Mouse (Mus musculus): Measurements from ENCODE around the gene Birc6. TPM values are rescaled to one million over a fixed set of nuclear protein-coding genes. Genes with fewer than 3 reads are reported as not detected.
A peak's percentile ranks its signal among the peaks of the same experiment; 100 is the strongest.
"Not testable (repeated sequence)": the region's sequence is repeated elsewhere in the genome, so short reads cannot be mapped to it uniquely, and the experiment has no call there.

Birc6 gene
- total RNA-seq, 2 experiments from 2014 or later, result 122 to 191 TPM

DNA sequence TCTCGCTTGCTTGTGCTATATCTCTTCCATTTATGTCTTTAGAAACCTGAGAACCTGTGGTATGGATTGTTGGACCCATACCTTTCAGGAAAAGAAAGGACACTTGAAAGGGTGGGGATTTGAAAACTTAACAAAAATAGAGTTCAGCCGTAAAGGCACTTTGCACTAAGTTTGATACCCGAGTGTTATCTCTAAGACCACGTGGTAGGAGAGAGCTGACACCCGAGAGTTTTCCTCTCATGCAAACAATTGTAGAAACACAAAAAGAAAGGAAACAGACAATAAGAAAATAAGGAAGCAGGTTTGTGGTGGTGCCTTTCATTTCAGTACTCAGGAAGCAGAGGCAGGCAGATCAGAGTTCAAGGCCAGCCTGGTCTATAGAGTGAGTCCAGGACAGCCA lies 26.0 kb downstream of the Birc6 start:
- ATAC-seq (replicated peaks; ENCODE audit: poor library complexity, severe bottlenecking), result no peak

DNA sequence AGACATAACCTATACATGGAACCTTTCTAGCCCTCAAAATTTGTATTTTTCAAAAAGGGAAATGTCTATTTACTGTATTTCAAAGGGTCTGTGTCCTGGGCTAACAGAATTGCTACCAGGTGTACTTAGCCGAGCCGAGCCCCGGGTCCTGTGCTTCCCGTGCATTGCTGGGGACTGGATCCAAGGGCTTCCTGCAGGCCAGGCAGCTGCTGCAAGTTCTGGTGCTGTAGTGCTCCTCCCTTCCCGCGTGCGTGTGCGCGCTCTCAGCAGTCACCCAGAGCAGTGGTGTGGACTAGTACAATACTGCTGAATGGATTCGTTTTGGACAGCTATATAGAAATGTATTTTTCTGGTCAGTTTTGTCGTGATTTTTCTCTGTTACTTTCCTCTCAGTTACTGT lies 31.8 kb downstream of the Birc6 start:
- ATAC-seq (replicated peaks; ENCODE audit: poor library complexity, severe bottlenecking), result no peak

DNA sequence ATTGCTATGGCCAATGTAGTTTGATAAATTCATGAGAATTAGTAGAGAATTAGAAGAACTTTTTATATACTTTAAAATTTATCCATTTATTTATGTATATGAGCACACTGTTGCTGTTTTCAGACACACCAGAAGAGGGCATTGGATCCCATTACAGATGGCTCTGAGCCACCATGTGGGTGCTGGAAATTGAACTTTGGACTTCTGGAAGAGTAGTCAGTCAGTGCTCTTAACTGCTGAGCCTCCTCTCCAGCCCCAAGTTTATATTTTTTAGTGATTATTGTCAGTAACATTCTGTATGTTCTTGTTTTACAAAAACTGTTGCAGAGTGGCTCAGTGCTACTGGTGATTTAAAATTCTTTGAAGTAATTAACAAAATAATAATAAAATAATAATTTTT lies 36.1 kb downstream of the Birc6 start:
- no peak for ATAC-seq (replicated peaks; ENCODE audit: poor library complexity, severe bottlenecking)

DNA sequence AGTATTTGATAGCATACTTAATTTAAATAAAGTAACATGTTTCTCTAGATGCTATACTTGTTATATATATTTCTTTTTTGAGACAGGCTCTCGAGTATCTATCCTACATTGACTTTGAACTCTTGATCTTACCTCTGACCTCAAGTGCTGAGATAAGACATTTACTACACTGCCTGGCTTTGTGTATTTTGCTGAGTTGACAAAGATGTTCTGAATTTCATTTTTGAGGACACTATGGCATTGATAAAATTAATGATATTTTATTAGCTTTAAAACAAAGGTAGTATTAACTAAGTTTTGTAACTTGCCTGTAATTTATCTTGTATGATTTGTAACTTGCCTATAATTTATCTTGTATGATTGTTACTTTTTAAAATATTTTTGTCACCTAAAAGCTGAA lies 41.1 kb downstream of the Birc6 start:
- no peak for ATAC-seq (replicated peaks; ENCODE audit: poor library complexity, severe bottlenecking)

DNA sequence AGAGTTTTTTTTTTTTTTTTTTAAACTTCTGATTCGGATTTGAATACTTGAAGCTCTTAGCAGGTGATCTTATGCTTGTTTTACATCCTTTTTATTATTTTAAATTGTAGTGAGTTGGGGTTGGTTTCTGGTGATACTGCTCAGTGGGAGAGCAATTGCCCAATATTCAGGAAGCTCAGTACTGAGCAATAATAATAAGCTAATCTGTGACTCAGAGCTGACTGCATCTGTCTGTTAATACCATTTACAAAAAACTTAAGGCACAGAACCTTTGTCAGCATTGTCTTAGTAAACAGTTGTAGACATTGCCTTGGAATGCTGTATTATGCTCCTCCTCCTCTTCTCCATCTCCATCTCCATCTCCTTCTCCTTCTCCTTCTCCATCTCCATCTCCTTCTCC lies 42.5 kb downstream of the Birc6 start:
- peak; percentile 68 for ATAC-seq (replicated peaks; ENCODE audit: poor library complexity, severe bottlenecking)

DNA sequence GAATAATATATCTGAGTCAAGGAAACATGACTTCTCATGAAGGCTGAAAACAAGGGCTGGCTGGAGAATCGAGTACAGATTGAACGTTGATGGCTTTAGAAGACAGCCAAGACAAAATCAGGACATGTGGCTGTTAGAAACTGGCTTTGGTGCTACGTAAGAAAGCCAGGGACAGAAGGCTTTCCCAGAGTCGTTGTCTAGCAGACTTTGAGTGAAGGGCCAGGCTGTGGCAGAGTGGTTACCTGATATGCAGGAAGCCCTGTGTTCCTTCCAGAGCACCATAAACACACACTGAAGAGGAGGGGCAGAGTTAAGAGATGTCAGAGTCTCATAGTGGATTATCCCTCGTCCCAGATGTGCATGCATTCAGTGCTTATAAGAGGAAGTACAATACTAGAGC lies 49.1 kb downstream of the Birc6 start:
- no peak for ATAC-seq (replicated peaks; ENCODE audit: poor library complexity, severe bottlenecking)

DNA sequence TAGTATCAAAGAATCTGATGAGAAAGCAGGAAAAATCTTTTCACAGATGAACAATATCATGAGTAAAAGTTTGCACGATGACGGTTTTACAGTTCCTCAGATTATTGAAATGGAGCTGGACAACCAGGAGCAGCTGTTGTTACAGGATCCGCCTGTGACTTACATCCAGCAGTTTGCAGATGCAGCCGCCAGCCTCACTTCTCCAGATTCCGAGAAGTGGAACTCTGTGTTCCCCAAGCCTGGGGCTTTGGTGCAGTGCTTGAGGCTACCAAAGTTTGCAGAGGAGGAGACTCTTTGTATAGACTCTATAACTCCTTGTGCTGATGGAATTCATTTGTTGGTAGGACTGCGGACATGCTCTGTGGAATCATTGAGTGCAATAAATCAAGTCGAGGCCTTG lies 51.5 kb downstream of the Birc6 start:
- ATAC-seq (replicated peaks; ENCODE audit: poor library complexity, severe bottlenecking), result no peak

DNA sequence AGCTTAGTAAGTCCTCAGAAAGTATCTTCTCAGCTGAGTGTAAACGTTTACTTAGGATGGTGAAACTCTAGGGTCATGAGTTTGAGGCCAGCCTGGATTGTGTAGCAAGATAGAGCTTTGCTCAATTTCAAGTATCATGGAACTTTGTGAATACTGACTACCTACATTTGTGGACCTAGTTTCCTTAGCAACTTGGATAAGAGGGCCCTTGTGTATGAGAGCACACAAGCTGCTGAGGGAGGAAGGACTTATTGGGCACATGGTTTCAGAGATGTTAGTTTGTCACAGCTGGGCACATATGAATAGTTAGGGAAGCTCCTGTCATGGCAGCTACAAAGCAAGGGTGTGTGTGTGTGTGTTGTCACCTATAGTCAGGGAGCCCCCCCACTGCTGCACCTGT lies 52.6 kb downstream of the Birc6 start:
- no peak for ATAC-seq (replicated peaks; ENCODE audit: poor library complexity, severe bottlenecking)

DNA sequence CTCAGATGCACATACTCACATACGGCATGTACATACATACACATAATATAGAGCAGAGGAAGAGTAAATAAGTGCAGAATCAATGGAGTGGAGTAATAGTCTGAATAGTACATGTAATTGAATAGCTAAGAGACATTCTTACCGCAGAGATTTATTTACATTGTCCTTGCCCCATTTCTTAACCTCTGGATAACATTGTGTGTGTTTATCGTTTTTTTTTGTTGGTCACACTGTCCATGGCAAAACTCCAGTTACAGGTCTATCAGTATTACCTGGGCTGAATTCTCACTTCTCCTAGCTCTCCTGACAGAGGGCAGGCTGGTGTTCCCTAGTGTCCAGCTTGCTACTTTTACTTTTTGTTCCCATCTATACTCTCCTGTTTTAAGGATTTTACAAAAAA lies 58.7 kb downstream of the Birc6 start:
- ATAC-seq (replicated peaks; ENCODE audit: poor library complexity, severe bottlenecking), result no peak

DNA sequence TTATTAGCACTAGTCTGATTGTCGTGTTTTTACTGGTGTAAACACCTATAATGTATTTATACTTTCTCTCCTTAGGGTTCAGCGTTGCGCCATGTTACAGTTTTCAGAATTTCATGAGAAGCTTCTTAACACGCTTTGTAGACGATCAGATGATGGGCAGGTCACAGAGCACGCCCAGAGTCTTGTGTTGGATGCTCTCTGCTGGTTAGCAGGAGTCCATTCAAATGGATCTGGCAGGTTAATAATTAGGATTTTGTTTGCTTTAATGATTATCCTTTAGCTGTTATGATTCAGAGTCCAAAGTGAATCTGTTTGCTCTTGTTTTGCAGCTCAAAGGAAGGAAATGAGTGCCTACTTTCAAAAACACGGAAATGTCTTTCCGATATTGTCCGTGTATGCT lies 70.8 kb downstream of the Birc6 start:
- no peak for ATAC-seq (replicated peaks; ENCODE audit: poor library complexity, severe bottlenecking)

DNA sequence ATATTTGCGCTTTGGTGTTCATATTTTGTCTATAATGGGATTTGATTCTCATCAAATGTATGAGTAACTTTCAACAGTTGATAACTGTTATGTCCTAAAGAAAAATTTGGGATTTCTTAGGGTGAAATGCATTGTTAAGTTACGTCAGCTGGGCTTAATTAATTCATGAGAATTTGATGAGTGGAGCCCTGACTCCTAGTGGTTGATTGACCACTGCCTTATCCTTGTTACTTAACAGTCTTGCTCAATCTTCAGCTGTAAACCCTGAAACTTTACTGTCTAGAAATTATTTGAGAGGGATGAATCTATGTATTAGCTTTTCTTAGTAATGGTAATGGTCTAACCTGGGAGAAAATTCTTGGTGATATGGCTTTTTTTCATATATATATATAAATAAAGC lies 71.3 kb downstream of the Birc6 start:
- ATAC-seq (replicated peaks; ENCODE audit: poor library complexity, severe bottlenecking), result no peak

DNA sequence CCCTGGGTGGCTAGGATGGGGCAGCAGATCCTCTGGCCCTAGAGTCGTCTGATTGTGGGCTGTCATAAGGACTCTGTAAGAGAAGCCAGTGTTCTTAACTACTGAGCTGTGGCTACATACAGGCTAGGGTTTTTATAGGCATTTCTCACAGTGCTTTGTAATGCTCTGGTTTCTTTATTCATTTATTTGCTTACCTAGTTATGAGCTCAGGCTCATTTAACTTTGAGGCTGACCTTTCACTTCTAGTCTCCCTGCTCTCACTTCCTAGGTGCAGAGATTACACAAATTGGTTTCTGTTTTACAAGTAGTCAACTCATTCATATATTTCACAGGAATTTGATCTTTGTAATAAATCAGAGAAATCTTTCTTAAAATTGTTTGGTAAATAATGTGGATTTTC lies 73.1 kb downstream of the Birc6 start:
- no peak for ATAC-seq (replicated peaks; ENCODE audit: poor library complexity, severe bottlenecking)

DNA sequence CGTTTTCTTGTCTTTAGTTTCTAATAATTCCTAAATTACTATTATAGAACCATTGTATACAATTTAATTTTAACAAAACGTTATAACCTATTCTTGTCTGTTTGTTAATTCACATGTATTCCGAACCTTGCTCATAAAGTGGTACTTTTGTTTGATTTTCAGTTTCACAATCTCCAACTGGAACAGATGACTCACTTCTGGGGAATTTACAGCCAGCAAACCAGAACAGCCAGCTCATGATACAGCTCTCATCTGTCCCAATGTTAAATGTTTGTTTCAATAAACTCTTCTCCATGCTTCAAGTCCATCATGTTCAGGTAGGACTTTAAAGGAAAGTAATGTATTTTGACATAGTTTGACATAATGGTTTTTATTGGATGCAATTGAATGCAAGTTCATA lies 102.7 kb downstream of the Birc6 start:
- ATAC-seq (replicated peaks; ENCODE audit: poor library complexity, severe bottlenecking), result no peak

DNA sequence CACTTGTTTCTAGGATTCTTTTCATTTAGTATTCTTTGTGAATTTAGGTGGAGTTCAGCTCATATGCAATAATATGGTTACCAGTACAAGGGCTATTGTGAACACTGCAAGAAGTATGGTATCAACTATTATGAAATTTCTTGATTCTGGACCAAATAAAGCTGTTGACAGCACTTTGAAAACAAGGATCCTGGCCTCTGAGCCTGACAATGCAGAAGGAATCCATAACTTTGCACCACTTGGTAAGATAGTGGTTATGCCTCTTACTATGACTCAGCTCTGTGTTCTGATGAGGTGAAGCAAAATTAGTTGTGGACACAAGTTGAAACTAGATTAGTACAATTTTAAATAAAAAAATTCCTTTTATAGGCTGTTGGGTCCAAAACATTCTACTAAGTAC lies 114.3 kb downstream of the Birc6 start:
- ATAC-seq (replicated peaks; ENCODE audit: poor library complexity, severe bottlenecking), result no peak

DNA sequence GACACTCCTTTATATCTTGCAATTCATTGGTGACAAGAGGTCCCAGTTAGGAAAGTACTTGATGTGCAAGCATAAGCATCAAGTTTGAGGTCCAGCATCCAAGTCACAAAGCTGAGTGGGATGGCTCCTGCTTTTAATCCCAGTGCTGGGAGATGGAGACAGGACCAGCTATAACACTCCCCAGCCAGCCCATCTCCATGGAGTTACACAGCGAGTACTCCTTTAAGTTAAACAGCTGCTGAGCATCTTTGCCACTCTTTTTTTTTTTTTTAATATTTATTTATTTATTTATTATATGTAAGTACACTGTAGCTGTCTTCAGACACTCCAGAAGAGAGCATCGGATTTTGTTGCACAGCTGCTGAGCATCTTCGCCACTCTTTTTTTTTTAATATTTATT lies 130.3 kb downstream of the Birc6 start:
- no peak for ATAC-seq (replicated peaks; ENCODE audit: poor library complexity, severe bottlenecking)

DNA sequence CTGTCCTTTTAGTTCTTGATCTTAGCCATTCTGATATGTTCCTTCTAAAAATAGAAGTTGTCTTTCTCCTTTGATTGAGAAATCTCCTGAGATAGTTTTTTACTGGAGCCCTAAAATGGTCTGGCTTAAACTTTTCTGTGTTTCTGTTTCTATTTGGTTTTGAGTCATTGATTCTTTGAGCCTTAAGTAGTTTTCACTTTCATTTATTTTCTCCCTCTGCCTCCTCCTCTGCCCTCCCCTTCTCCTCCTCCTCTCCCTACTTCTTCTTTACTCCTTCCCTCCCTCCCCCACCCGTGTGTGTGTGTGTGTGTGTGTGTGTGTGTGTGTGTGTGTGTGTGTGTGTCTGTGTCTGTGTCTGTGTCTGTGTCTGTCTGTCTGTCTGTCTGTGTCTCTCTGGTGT lies 139.9 kb downstream of the Birc6 start:
- peak; percentile 73 for ATAC-seq (replicated peaks; ENCODE audit: poor library complexity, severe bottlenecking)

DNA sequence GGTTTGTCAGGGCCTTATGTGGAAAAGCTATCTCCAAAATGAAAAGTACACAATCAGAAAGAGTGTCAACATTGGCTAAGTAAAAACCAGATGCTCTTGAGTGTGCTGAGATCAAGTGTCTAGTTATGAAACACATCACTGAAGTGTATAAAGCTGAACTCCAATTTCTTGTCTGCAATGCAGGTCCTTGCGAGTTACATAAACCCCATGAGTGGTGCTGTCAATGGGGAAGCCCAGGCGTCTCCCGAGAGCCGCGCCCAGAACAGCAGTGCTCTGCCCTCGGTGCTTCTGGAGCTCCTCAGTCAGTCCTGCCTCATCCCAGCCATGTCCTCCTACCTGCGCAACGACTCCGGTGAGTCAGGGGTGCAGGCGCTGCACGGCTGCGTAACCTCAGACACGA lies 141.9 kb downstream of the Birc6 start:
- no peak for ATAC-seq (replicated peaks; ENCODE audit: poor library complexity, severe bottlenecking)

DNA sequence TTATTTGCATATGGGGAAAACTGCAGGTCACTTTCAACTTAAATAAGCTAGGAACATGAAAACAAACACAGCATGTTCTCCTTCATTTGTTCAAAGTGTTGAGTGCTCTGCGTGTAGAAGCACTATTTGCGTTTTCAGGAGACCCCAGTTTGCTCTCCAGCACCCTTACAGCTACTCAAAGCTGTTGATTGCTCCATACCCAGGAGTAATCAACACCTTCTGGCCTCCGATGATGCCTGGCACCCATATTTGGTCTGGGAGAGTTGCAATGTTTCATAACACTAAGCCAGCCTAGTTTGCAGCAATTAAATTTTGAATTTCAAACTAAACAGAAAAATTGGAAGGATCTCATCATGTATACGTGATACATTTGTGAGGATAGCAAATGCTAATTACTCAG lies 144.4 kb downstream of the Birc6 start:
- no peak for ATAC-seq (replicated peaks; ENCODE audit: poor library complexity, severe bottlenecking)

DNA sequence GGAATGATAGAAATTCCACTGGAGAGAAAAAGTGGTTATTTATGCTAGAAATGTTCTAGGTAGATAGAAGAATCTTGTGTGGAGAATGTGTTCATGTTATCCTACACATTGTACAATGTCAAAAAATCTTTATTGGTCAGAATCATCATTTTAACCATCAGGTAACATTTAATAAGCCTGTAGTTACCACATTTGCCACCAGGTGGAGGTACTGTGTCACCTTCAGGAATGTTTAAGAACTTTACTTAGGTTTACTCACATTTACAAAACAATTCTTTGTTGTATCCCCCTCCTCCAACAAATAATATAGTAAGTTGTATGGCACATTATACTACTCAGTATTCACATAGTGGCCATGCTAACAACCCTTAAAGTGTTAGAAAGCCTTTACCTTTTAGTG lies 145.2 kb downstream of the Birc6 start:
- ATAC-seq (replicated peaks; ENCODE audit: poor library complexity, severe bottlenecking), result peak; percentile 65

DNA sequence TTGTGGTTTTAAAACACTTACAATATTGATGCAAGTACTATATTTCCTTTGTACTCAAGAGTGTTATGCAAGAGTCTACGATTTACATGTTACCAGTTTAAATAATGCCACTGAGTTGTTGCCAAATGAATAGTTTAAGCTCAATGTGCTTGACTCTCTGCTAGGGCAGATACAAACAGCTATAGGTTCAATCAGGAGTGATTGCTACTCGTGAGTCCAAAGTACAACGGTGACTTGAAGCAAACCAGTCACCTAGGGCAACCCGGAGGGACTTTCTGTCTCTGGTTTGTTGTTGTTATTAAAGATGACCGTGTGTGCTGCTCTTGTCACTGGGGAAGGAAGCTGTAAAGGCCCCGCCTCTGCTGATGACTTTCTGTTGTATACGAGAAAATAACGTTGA lies 150.0 kb downstream of the Birc6 start:
- peak; percentile 37 for ATAC-seq (replicated peaks; ENCODE audit: poor library complexity, severe bottlenecking)

DNA sequence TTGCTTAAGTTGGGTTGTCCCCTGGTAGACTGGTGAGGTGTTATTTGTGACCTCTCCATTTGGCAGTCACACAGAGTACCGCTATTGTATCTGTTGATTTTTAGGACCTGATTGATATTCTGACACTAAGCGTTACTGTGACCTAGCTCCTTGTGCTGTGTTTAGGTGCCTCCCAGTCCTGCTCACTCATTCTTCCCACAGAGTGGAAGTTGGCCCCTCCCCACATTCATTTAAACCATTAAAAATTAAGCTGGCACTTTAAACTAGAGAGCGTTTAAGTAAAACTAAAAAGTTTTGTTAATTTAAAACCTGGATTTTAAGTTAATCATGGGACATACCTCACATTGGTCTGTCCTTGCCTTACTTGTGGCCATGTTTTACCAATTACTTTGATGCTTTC lies 156.8 kb downstream of the Birc6 start:
- no peak for ATAC-seq (replicated peaks; ENCODE audit: poor library complexity, severe bottlenecking)

DNA sequence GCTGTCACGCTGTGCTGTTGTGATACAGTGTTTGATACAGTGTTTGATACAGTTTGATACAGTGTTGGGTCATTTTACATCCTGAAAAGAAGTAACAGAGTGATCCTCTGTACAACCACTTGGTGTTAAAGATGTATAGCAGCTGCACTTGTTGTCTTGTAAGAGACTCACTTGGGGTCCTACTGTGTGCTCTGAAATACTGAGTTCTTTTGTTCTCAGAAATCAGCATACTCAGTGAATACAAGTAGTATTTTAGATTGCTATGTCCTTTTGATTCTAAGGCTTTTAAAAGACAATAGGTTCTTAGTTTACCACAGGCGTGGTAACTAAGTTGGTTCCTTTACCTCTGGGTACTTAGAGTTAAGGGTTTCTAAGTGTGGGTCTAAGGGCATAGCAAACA lies 160.5 kb downstream of the Birc6 start:
- ATAC-seq (replicated peaks; ENCODE audit: poor library complexity, severe bottlenecking), result no peak

DNA sequence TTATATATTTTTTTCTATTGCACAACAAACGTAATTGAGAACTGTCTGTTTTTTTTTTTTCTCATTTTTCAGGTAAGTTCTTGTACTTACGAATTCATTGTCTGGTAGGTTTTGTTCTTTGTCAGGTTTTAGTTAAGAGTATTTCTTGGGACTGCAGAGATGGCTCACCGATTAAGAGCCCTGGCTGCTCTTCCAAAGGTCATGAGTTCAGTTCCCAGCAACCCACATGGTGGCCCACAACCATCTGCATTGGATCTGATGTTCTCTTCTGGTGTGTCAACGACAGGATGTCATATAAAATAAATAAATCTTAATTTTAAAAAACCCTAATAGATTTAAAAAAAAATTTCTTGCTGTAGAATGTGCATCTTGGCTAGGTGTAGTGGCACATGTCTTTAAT lies 161.3 kb downstream of the Birc6 start:
- ATAC-seq (replicated peaks; ENCODE audit: poor library complexity, severe bottlenecking), result no peak

DNA sequence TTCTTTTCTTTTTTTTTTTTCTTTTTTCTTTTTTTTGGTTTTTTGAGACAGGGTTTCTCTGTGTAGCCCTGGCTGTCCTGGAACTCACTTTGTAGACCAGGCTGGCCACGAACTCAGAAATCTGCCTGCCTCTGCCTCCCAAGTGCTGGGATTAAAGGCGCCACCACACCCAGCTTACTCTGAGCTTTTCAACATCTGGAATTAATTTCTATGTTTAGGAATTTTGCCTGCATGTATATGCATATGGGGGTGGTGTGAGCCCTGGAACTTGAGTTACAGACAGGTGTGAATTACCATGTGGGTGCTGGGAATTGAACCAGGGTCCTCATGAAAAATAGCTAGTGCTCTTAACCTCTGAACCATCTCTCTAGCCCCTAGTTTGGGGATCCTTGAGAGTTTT lies 173.6 kb downstream of the Birc6 start:
- ATAC-seq (replicated peaks; ENCODE audit: poor library complexity, severe bottlenecking), result not testable (repeated sequence)

Data from granulocyte monocyte progenitor cell, adult 5-6 weeks (primary cell).